Mouse (Mus musculus): ENCODE measurements around the gene Has1. TPM values are rescaled to one million over a fixed set of nuclear protein-coding genes. Genes with fewer than 3 reads are reported as not detected.

Gene Has1
- total RNA-seq, 2 experiments from 2014 or later = 0.20 to 0.64 TPM

- intact Hi-C loops (cut with DNase I) = no loop called here
- DNase-seq (ENCODE audit: extremely low spot score in 1 of 2, low spot score in 2 of 2) = peak in 1 of 2 experiments; percentile 67
These were observed 28.9 kb downstream of the Has1 start for GRCm38 (mm10) chr17:17825921-17826591.

DNA sequence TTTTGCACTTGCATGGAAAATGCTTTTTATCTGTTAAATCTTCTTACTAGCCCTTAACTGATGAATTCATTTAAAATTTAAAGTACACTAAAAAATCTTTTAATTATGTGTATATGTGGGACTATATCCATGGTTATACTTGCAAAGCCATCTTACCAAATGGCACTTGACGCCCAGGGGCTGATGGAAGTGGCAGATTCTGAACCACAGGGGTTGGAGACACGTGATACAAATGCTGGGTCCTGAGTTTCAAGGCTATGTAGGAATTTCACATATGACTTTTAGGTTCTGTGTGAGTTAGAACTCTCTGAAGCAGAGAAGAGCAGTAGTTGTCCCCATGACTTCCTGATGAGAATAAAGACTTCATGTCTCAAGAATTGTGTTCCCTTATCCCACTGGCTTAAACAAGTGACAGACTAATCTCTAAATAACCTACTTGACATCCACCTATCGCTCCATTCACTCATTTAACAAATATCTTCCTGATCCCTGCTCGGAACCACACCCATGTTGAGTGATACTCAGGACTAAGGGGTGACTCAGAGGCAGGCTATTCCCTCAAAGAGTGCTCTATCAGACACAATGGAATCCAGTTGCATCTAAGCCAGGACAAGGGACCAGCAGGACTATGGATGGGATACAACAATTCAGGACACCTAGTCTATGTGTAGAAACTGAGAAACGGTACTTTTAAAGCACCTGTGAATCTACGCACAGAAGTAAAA lies 31.2 kb downstream of the Has1 start:
- intact Hi-C loops (cut with DNase I) = no loop called here
- DNase-seq (ENCODE audit: extremely low spot score in 1 of 2, low spot score in 2 of 2) = no peak

- no peak for DNase-seq (ENCODE audit: extremely low spot score in 1 of 2, low spot score in 2 of 2)
- intact Hi-C loops (cut with DNase I) = no loop called here
These were observed 59.5 kb downstream of the Has1 start for GRCm38 (mm10) chr17:17795527-17795926.

Small RNAs within 50 kb of the gene (microRNA-seq; reads per million reads assigned to microRNA genes)
- gene Gm25927 (not detected), gene Mir125a (18,560 reads per million, percentile 97 among the genes with 10 or more reads in this experiment), gene Mir99b (23,990 reads per million, percentile 98 among the genes with 10 or more reads in this experiment), gene Mirlet7e (not detected)

Other genes starting within 250 kb of the Has1 start
- 10 to 100 TPM; 62.3 to 63.4 TPM for gene Lnpep, start 230.2 kb downstream of the Has1 start, total RNA-seq (2021)
- gene Vmn2r90, start 151.5 kb downstream of the Has1 start, total RNA-seq (2021) = not detected
- 10 to 100 TPM; 80.5 to 82.2 TPM for gene Spaca6, start 28.0 kb downstream of the Has1 start, total RNA-seq (2021)
- not detected for gene Fpr1, start 28.7 kb upstream of the Has1 start, total RNA-seq (2021)
- gene Fpr2, start 32.6 kb upstream of the Has1 start, total RNA-seq (2021) = not detected
- gene Fpr3, start 32.6 kb upstream of the Has1 start, total RNA-seq (2021) = not detected
- not detected for gene Fpr-rs4, start 166.5 kb upstream of the Has1 start, total RNA-seq (2021)
- gene Vmn2r124, start 194.2 kb upstream of the Has1 start, total RNA-seq (2021) = under 1 TPM; 0.04 to 0.12 TPM
- not detected for gene Vmn2r91, start 229.8 kb upstream of the Has1 start, total RNA-seq (2021)